Mouse (Mus musculus) intestine, embryonic 16.5 days (tissue): Measurements from ENCODE around the gene Hist1h1d. TPM values are rescaled to one million over a fixed set of nuclear protein-coding genes. Genes with fewer than 3 reads are reported as not detected.

Experiments
- ATAC-seq: fragments of 200-750 bp; cut with Nextera tagmentation; 2 replicates; pipeline ENCODE4 v1.8.0; 2017; ENCODE audit warnings: moderate TSS enrichment, moderate library complexity
- H3K27ac ChIP-seq: fragments of 300-500 bp; sonication (generic); 2 replicates; pipeline ENCODE4 v1.5.1; 2014; ENCODE audit warnings: mild to moderate bottlenecking, low read length
- H3K27me3 ChIP-seq: fragments of 300-500 bp; sonication (generic); replicated peaks from 2 replicates; pipeline ENCODE4 v1.6.1; 2014; ENCODE audit warnings: low read length, control low read depth, mixed read lengths; ENCODE audit not compliant: control insufficient read depth, insufficient read depth
- H3K36me3 ChIP-seq: fragments of 300-500 bp; sonication (generic); 2 replicates; pipeline ENCODE4 v1.6.1; 2014; ENCODE audit warnings: low read length, control low read depth; ENCODE audit not compliant: control insufficient read depth, insufficient read depth
- H3K4me1 ChIP-seq: fragments of 300-500 bp; sonication (generic); 2 replicates; pipeline ENCODE4 v1.6.1; 2014; ENCODE audit warnings: low read length, control low read depth, mixed read lengths; ENCODE audit not compliant: control insufficient read depth, insufficient read depth
- H3K4me2 ChIP-seq: fragments of 300-500 bp; sonication (generic); 2 replicates; pipeline ENCODE4 v1.6.1; 2014; ENCODE audit warnings: low read depth, low read length, control low read depth
- H3K4me3 ChIP-seq: fragments of 300-500 bp; sonication (generic); 2 replicates; pipeline ENCODE4 v1.5.1; 2014; ENCODE audit warnings: mild to moderate bottlenecking, low read length
- H3K9ac ChIP-seq: fragments of 300-500 bp; sonication (generic); 2 replicates; pipeline ENCODE4 v1.6.1; 2014; ENCODE audit warnings: low read depth, low read length
- H3K9me3 ChIP-seq: fragments of 300-500 bp; sonication (generic); 2 replicates; pipeline ENCODE4 v1.6.1; 2016; ENCODE audit warnings: low read length, control low read depth; ENCODE audit not compliant: control insufficient read depth
- WGBS: fragments of 180-500 bp; shearing (Covaris S2); extraction: QIAGEN DNeasy Blood & Tissue Kit; methylation state at CpG from one replicate; pipeline ENCODE4 v1.1.7; 2014; 5-methylcytosine and 5-hydroxymethylcytosine counted together
- polyA plus RNA-seq: library from polyadenylated mRNA; unstranded; fragments of >200 nt; fragmentation: Nextera tagmentation; extraction: Ambion mirVana; gene quantifications from 2 replicates; pipeline ENCODE4 v1.2.1, GENCODE M21; 2015

Hist1h1d gene
- polyA plus RNA-seq: 0.28 and 0.42 TPM in 2 replicates

- Histone ChIP-seq H3K27ac (peak within 1 kb of the TSS; percentile 97), H3K9ac (no peak within 1 kb of the TSS), H3K27me3 (no peaks in the 10 kb centered on the region), H3K36me3 (no peaks in the 10 kb centered on the region), H3K4me2 (0 out of 2 replicates have a peak within 1 kb of the TSS, but pooled peaks have one; percentile 12), H3K4me1 (peaks cover 12% of the 10 kb centered on the region), H3K9me3 (no peaks in the 10 kb centered on the region), H3K4me3 (no peak within 1 kb of the TSS)
- ATAC-seq: no peak
Measured at GRCm38 (mm10) chr13:23552962-23553361, at the start of gene Hist1h1d. Gene Hist1h1d (plus strand): TSS chr13:23553262.

GRCm38 (mm10) chr13:23503797-23504196 is 49.3 kb upstream of the Hist1h1d start:
- 4% methylated on average over 9 of the region's 9 CpGs for WGBS
- H3K27me3 ChIP-seq: no peaks in the 10 kb centered on the region
- H3K4me2 ChIP-seq: peak overlapping the region; percentile 7; the same call in 1 of the 2 replicates
- no peaks in the 10 kb centered on the region for H3K9me3 ChIP-seq
- peaks cover 10% of the 10 kb centered on the region; the same call in 1 of the 2 replicates for H3K4me1 ChIP-seq
- ATAC-seq: no peak
- H3K27ac ChIP-seq: no peak overlapping the region
- no peaks in the 10 kb centered on the region for H3K36me3 ChIP-seq
- no peak overlapping the region for H3K4me3 ChIP-seq
- H3K9ac ChIP-seq: no peak overlapping the region

GRCm38 (mm10) chr13:23505662-23506345 is 47.3 kb upstream of the Hist1h1d start:
- H3K9ac ChIP-seq: 0 out of 2 replicates have a peak overlapping the region, but pooled peaks have one; percentile 41
- no peak for ATAC-seq
- H3K36me3 ChIP-seq: no peaks in the 10 kb centered on the region
- H3K4me2 ChIP-seq: peak overlapping the region; percentile 53
- H3K9me3 ChIP-seq: no peaks in the 10 kb centered on the region
- peak overlapping the region; percentile 31 for H3K4me3 ChIP-seq
- H3K27ac ChIP-seq: 0 out of 2 replicates have a peak overlapping the region, but pooled peaks have one; percentile 2
- H3K4me1 ChIP-seq: peaks cover 16% of the 10 kb centered on the region; the same call in 1 of the 2 replicates
- WGBS: 20% methylated on average over 14 of the region's 14 CpGs
- H3K27me3 ChIP-seq: no peaks in the 10 kb centered on the region

- Histone ChIP-seq H3K27ac (no peak overlapping the region), H3K36me3 (no peaks in the 10 kb centered on the region), H3K9me3 (no peaks in the 10 kb centered on the region), H3K4me3 (peak overlapping the region; percentile 31; the same call in 1 of the 2 replicates), H3K4me1 (peaks cover 16% of the 10 kb centered on the region; the same call in 1 of the 2 replicates), H3K4me2 (peak overlapping the region; percentile 53), H3K9ac (no peak overlapping the region), H3K27me3 (no peaks in the 10 kb centered on the region)
- WGBS: 17% methylated on average over 13 of the region's 13 CpGs
- ATAC-seq: peak; percentile 35; the same call in 1 of the 2 replicates
Measured at GRCm38 (mm10) chr13:23506351-23506750, 46.7 kb upstream of the Hist1h1d start.

GRCm38 (mm10) chr13:23506819-23507515 is 46.1 kb upstream of the Hist1h1d start:
- Histone ChIP-seq H3K36me3 (no peaks in the 10 kb centered on the region), H3K9me3 (no peaks in the 10 kb centered on the region), H3K27me3 (no peaks in the 10 kb centered on the region), H3K9ac (no peak overlapping the region), H3K27ac (no peak overlapping the region), H3K4me1 (peaks cover 16% of the 10 kb centered on the region; the same call in 1 of the 2 replicates), H3K4me2 (peak overlapping the region; percentile 4; the same call in 1 of the 2 replicates), H3K4me3 (no peak overlapping the region)
- 42% methylated on average over 14 of the region's 14 CpGs for WGBS
- no peak for ATAC-seq

- Histone ChIP-seq H3K9me3 (no peaks in the 10 kb centered on the region), H3K4me3 (no peak overlapping the region), H3K4me2 (no peak overlapping the region), H3K27me3 (no peaks in the 10 kb centered on the region), H3K9ac (no peak overlapping the region), H3K27ac (no peak overlapping the region), H3K36me3 (no peaks in the 10 kb centered on the region), H3K4me1 (peaks cover 13% of the 10 kb centered on the region; the same call in 1 of the 2 replicates)
- WGBS: 42% methylated on average over 1 of the region's 1 CpGs
- peak; percentile 77 for ATAC-seq
Measured at GRCm38 (mm10) chr13:23510127-23510526, 42.9 kb upstream of the Hist1h1d start.

GRCm38 (mm10) chr13:23513517-23513916 is 39.5 kb upstream of the Hist1h1d start:
- 92% methylated on average over 1 of the region's 1 CpGs for WGBS
- no peak overlapping the region for H3K9ac ChIP-seq
- no peak overlapping the region for H3K4me2 ChIP-seq
- no peak overlapping the region for H3K4me3 ChIP-seq
- no peaks in the 10 kb centered on the region for H3K9me3 ChIP-seq
- no peaks in the 10 kb centered on the region for H3K27me3 ChIP-seq
- no peak overlapping the region for H3K27ac ChIP-seq
- ATAC-seq: no peak
- peaks cover 13% of the 10 kb centered on the region; the same call in 1 of the 2 replicates for H3K4me1 ChIP-seq
- H3K36me3 ChIP-seq: no peaks in the 10 kb centered on the region

GRCm38 (mm10) chr13:23515281-23515680 is 37.8 kb upstream of the Hist1h1d start:
- WGBS: 78% methylated on average over 5 of the region's 5 CpGs
- ATAC-seq: no peak
- H3K4me2 ChIP-seq: no peak overlapping the region

GRCm38 (mm10) chr13:23515826-23516620 is 37.0 kb upstream of the Hist1h1d start:
- Histone ChIP-seq H3K9ac (no peak overlapping the region), H3K36me3 (no peaks in the 10 kb centered on the region), H3K4me2 (peak overlapping the region; percentile 53), H3K27ac (no peak overlapping the region), H3K4me1 (0 out of 2 replicates have a peak, but pooled peaks cover 3% of the 10 kb centered on the region), H3K4me3 (peak overlapping the region; percentile 32), H3K27me3 (no peaks in the 10 kb centered on the region), H3K9me3 (no peaks in the 10 kb centered on the region)
- 52% methylated on average over 15 of the region's 15 CpGs for WGBS
- ATAC-seq: no peak

More at GRCm38 (mm10) chr13:23515281-23515680, 37.8 kb upstream of the Hist1h1d start:
- Histone ChIP-seq H3K9ac (no peak overlapping the region), H3K4me1 (peaks cover 6% of the 10 kb centered on the region; the same call in 1 of the 2 replicates), H3K27ac (no peak overlapping the region), H3K36me3 (no peaks in the 10 kb centered on the region), H3K4me3 (no peak overlapping the region), H3K9me3 (no peaks in the 10 kb centered on the region), H3K27me3 (no peaks in the 10 kb centered on the region)
